Mouse (Mus musculus): Measurements from ENCODE around the gene Abhd11. TPM values are rescaled to one million over a fixed set of nuclear protein-coding genes. Genes with fewer than 3 reads are reported as not detected.

Abhd11 gene
- polyA plus RNA-seq, 1 experiment from 2014 or later = 39.8 TPM

- Histone ChIP-seq H3K9me3 (replicated peaks) (no peaks in the 10 kb centered on the region), H3K27me3 (ENCODE audit: low read depth, poor library complexity, severe bottlenecking) (peaks cover 21% of the 10 kb centered on the region), H3K36me3 (0 out of 2 replicates have a peak, but pooled peaks cover 4% of the 10 kb centered on the region), H3K4me1 (peaks cover 33% of the 10 kb centered on the region), H3K27ac (replicated peaks) (no peak overlapping the region), H3K4me3 (no peak overlapping the region)
- DNase-seq (ENCODE audit: low spot score) = peak; percentile 77
- WGBS = 14% methylated on average over 7 of the region's 7 CpGs
Measured at GRCm38 (mm10) chr5:135015497-135015896, 6.5 kb downstream of the Abhd11 start.

- Histone ChIP-seq H3K36me3 (0 out of 2 replicates have a peak, but pooled peaks cover 2% of the 10 kb centered on the region), H3K9me3 (replicated peaks) (no peaks in the 10 kb centered on the region), H3K4me3 (no peak overlapping the region), H3K4me1 (peaks cover 25% of the 10 kb centered on the region), H3K27ac (replicated peaks) (no peak overlapping the region), H3K27me3 (ENCODE audit: low read depth, poor library complexity, severe bottlenecking) (peaks cover 15% of the 10 kb centered on the region)
- no peak for DNase-seq (ENCODE audit: low spot score)
- 57% methylated on average over 4 of the region's 4 CpGs for WGBS
Measured at GRCm38 (mm10) chr5:135016224-135016759, 7.3 kb downstream of the Abhd11 start.

- 84% methylated on average over 6 of the region's 6 CpGs for WGBS
- DNase-seq (ENCODE audit: low spot score) = no peak
- peaks cover 27% of the 10 kb centered on the region for H3K4me1 ChIP-seq
- no peaks in the 10 kb centered on the region for H3K36me3 ChIP-seq
- no peaks in the 10 kb centered on the region for H3K9me3 ChIP-seq (replicated peaks)
- H3K4me3 ChIP-seq = no peak overlapping the region
- H3K27me3 ChIP-seq (ENCODE audit: low read depth, poor library complexity, severe bottlenecking) = peaks cover 17% of the 10 kb centered on the region
- no peak overlapping the region for H3K27ac ChIP-seq (replicated peaks)
Measured at GRCm38 (mm10) chr5:135021814-135022213, 12.9 kb downstream of the Abhd11 start.

GRCm38 (mm10) chr5:135023344-135024173 is 14.6 kb downstream of the Abhd11 start, which contains the start of gene Stx1a:
Gene Stx1a, plus strand, starts transcription at chr5:135023482.
- Histone ChIP-seq H3K27ac (replicated peaks) (peak within 1 kb of the TSS; percentile 86), H3K9me3 (replicated peaks) (no peaks in the 10 kb centered on the region), H3K27me3 (ENCODE audit: low read depth, poor library complexity, severe bottlenecking) (peaks cover 17% of the 10 kb centered on the region), H3K4me1 (peaks cover 27% of the 10 kb centered on the region), H3K4me3 (peak within 1 kb of the TSS; percentile 75), H3K36me3 (no peaks in the 10 kb centered on the region)
- under 1% methylated on average over 61 of the region's 61 CpGs for WGBS
- DNase-seq (ENCODE audit: low spot score) = peak; percentile 92

- DNase-seq (ENCODE audit: low spot score) = no peak
- WGBS = 80% methylated on average over 11 of the region's 11 CpGs
- no peak overlapping the region for H3K27ac ChIP-seq (replicated peaks)
- peak overlapping the region; percentile 75 for H3K4me3 ChIP-seq
- no peaks in the 10 kb centered on the region for H3K9me3 ChIP-seq (replicated peaks)
- peaks cover 17% of the 10 kb centered on the region for H3K27me3 ChIP-seq (ENCODE audit: low read depth, poor library complexity, severe bottlenecking)
- peaks cover 36% of the 10 kb centered on the region for H3K4me1 ChIP-seq
- H3K36me3 ChIP-seq = no peaks in the 10 kb centered on the region
Measured at GRCm38 (mm10) chr5:135024665-135025224, 15.8 kb downstream of the Abhd11 start.

GRCm38 (mm10) chr5:135025899-135026298 is 16.9 kb downstream of the Abhd11 start:
- Histone ChIP-seq H3K4me1 (peaks cover 36% of the 10 kb centered on the region), H3K27me3 (ENCODE audit: low read depth, poor library complexity, severe bottlenecking) (peaks cover 17% of the 10 kb centered on the region), H3K4me3 (0 out of 2 replicates have a peak overlapping the region, but pooled peaks have one; percentile 5), H3K27ac (replicated peaks) (no peak overlapping the region), H3K36me3 (0 out of 2 replicates have a peak, but pooled peaks cover 3% of the 10 kb centered on the region), H3K9me3 (replicated peaks) (no peaks in the 10 kb centered on the region)
- 17% methylated on average over 7 of the region's 7 CpGs for WGBS
- no peak for DNase-seq (ENCODE audit: low spot score)

- no peak overlapping the region for H3K4me3 ChIP-seq
- H3K27ac ChIP-seq (replicated peaks) = no peak overlapping the region; the same call in 1 of the 2 replicates
- H3K9me3 ChIP-seq (replicated peaks) = peaks cover 6% of the 10 kb centered on the region; the same call in 1 of the 2 replicates
- H3K36me3 ChIP-seq = 0 out of 2 replicates have a peak, but pooled peaks cover 4% of the 10 kb centered on the region
- 61% methylated on average over 18 of the region's 18 CpGs for WGBS
- DNase-seq (ENCODE audit: low spot score) = no peak
- peaks cover 23% of the 10 kb centered on the region for H3K4me1 ChIP-seq
- peaks cover 13% of the 10 kb centered on the region for H3K27me3 ChIP-seq (ENCODE audit: low read depth, poor library complexity, severe bottlenecking)
Measured at GRCm38 (mm10) chr5:135029007-135029854, 20.3 kb downstream of the Abhd11 start.

GRCm38 (mm10) chr5:135032581-135032980 is 23.6 kb downstream of the Abhd11 start:
- peaks cover 9% of the 10 kb centered on the region for H3K4me1 ChIP-seq
- DNase-seq (ENCODE audit: low spot score) = no peak
- 93% methylated on average over 5 of the region's 5 CpGs for WGBS
- 0 out of 2 replicates have a peak, but pooled peaks cover 8% of the 10 kb centered on the region for H3K36me3 ChIP-seq
- no peak overlapping the region for H3K27ac ChIP-seq (replicated peaks)
- H3K27me3 ChIP-seq (ENCODE audit: low read depth, poor library complexity, severe bottlenecking) = no peaks in the 10 kb centered on the region
- no peak overlapping the region for H3K4me3 ChIP-seq
- H3K9me3 ChIP-seq (replicated peaks) = peaks cover 12% of the 10 kb centered on the region; the same call in 1 of the 2 replicates

GRCm38 (mm10) chr5:135034593-135034992 is 25.6 kb downstream of the Abhd11 start:
- Histone ChIP-seq H3K9me3 (replicated peaks) (peaks cover 12% of the 10 kb centered on the region; the same call in 1 of the 2 replicates), H3K27ac (replicated peaks) (no peak overlapping the region), H3K27me3 (ENCODE audit: low read depth, poor library complexity, severe bottlenecking) (no peaks in the 10 kb centered on the region), H3K36me3 (peaks cover 15% of the 10 kb centered on the region), H3K4me1 (no peaks in the 10 kb centered on the region), H3K4me3 (no peak overlapping the region)
- DNase-seq (ENCODE audit: low spot score) = no peak
- 97% methylated on average over 2 of the region's 2 CpGs for WGBS

- Histone ChIP-seq H3K4me3 (no peak overlapping the region), H3K27ac (replicated peaks) (no peak overlapping the region), H3K36me3 (peaks cover 12% of the 10 kb centered on the region), H3K4me1 (peaks cover 7% of the 10 kb centered on the region; the same call in 1 of the 2 replicates), H3K9me3 (replicated peaks) (peaks cover 12% of the 10 kb centered on the region; the same call in 1 of the 2 replicates), H3K27me3 (ENCODE audit: low read depth, poor library complexity, severe bottlenecking) (no peaks in the 10 kb centered on the region)
- no peak for DNase-seq (ENCODE audit: low spot score)
- WGBS = 66% methylated on average over 18 of the region's 18 CpGs
Measured at GRCm38 (mm10) chr5:135035608-135036359, 26.8 kb downstream of the Abhd11 start.

GRCm38 (mm10) chr5:135037946-135038345 is 29.0 kb downstream of the Abhd11 start:
- H3K36me3 ChIP-seq = peaks cover 16% of the 10 kb centered on the region
- no peak overlapping the region for H3K4me3 ChIP-seq
- 90% methylated on average over 3 of the region's 3 CpGs for WGBS
- no peak for DNase-seq (ENCODE audit: low spot score)
- no peaks in the 10 kb centered on the region for H3K27me3 ChIP-seq (ENCODE audit: low read depth, poor library complexity, severe bottlenecking)
- 0 out of 2 replicates have a peak, but pooled peaks cover 12% of the 10 kb centered on the region for H3K9me3 ChIP-seq (replicated peaks)
- H3K27ac ChIP-seq (replicated peaks) = no peak overlapping the region
- H3K4me1 ChIP-seq = peaks cover 21% of the 10 kb centered on the region

All from midbrain, embryonic 10.5 days (tissue).